Mouse (Mus musculus) ES-E14 (cell line): ENCODE measurements around the gene Clptm1.

Source experiments
- CHD2 ChIP-seq: IDR thresholded peaks from 2 replicates; pipeline ENCODE4 v1.6.1; 2014; ENCODE audit warnings: mild to moderate bottlenecking, low read depth, low read length, inconsistent platforms
- HCFC1 ChIP-seq: IDR thresholded peaks from 2 replicates; pipeline ENCODE4 v1.6.1; 2012; ENCODE audit warnings: low read length, inconsistent platforms, borderline replicate concordance; ENCODE audit not compliant: insufficient read depth
- MAFK ChIP-seq: IDR thresholded peaks from 2 replicates; pipeline ENCODE4 v1.6.1; 2014; ENCODE audit warnings: mild to moderate bottlenecking, low read depth, low read length, inconsistent platforms; ENCODE audit not compliant: insufficient read depth
- ZC3H11A ChIP-seq: IDR thresholded peaks from 2 replicates; pipeline ENCODE4 v1.6.1; 2012; ENCODE audit warnings: low read depth, mild to moderate bottlenecking, inconsistent platforms, low read length, borderline replicate concordance
- ZNF384 ChIP-seq: IDR thresholded peaks from 2 replicates; pipeline ENCODE4 v1.6.1; 2012; ENCODE audit warnings: low read depth, low read length, inconsistent platforms

- TF ChIP-seq HCFC1 (no peak), MAFK (no peak), ZC3H11A (no peak), CHD2 (no peak), ZNF384 (no peak)
These were observed 23.3 kb upstream of the Clptm1 start for GRCm38 (mm10) chr7:19688101-19688500.
